Mouse (Mus musculus): ENCODE data around the gene Kalrn. TPM values are rescaled to one million over a fixed set of nuclear protein-coding genes. Genes with fewer than 3 reads are reported as not detected.

Kalrn gene
- polyA plus RNA-seq (2016; fragmentation: Nextera tagmentation; extraction: Ambion mirVana), result 14.2 and 16.6 TPM in 2 replicates

DNA sequence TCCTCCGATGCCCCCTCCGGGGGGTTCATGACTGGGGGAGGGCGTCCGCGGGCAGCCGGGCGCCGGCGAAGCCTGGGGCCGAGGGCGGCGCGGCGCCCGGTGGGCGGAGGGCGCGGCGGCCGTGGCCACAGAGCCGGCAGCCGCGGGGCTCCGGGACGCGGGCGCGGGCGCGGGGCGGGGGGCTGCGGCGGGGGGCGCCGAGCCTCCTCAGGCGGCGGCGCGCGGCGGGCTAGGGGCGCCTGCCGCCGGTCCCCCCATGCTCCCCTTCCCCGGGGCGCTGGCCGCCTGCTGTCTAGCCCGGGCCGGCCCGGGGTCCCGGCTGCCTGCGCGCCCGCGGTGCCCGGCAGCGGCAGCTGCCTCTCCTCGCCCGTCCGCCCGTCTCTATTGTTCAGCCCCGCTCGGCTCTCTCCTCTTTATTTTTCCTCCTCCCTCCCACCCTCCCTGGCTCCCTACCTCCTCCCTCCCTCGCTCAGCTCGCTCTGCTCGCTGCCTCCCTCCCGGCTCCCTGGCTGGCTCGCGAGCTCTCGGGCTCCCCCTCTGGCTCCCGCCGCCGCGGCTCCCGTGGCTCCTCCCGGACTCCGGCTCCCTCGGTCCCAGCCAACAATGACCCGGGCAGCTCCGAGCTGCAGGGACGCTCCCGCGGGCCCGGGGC lies at the start of gene Kalrn:
Gene Kalrn (minus strand): TSS at position 382 of the 652 bp plus-strand sequence.
- Histone ChIP-seq H3K9me3 (no peaks in the 10 kb centered on the region), H3K27me3 (ENCODE audit: insufficient read depth, poor library complexity, severe bottlenecking) (peaks cover 6% of the 10 kb centered on the region; the same call in 1 of the 2 replicates), H3K4me3 (peak within 1 kb of the TSS; percentile 97), H3K36me3 (peaks cover 9% of the 10 kb centered on the region), H3K27ac (peak within 1 kb of the TSS; percentile 99), H3K4me1 (replicated peaks) (peaks cover 33% of the 10 kb centered on the region)
- WGBS, result under 1% methylated on average over 84 of the region's 84 CpGs
- peak; percentile 93 for DNase-seq (ENCODE audit: low spot score)

DNA sequence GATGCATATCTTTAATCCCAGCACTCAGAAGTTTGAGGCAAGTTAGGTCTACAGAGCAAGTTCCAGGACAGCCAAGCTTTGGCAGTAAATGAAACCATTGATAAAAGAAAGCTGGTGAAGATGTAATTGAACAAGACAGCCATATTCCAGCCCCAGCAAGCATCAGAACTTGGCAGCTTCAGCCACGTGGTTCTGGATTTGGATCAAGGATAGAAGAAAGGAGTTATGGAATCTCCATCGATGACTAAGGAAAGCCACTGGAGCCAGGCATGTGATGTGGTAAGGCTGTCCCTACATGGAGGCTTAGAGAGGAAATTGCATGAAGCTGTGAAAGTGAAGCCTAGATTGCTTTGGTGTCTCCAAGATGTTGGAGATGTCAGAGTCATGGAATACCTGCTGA lies 40.7 kb upstream of the Kalrn start:
- Histone ChIP-seq H3K36me3 (no peaks in the 10 kb centered on the region), H3K4me3 (no peak overlapping the region), H3K4me1 (replicated peaks) (no peaks in the 10 kb centered on the region), H3K27me3 (ENCODE audit: insufficient read depth, poor library complexity, severe bottlenecking) (no peaks in the 10 kb centered on the region), H3K27ac (no peak overlapping the region), H3K9me3 (0 out of 2 replicates have a peak, but pooled peaks cover 12% of the 10 kb centered on the region)
- DNase-seq (ENCODE audit: low spot score), result no peak
- 80% methylated on average over 2 of the region's 2 CpGs for WGBS

DNA sequence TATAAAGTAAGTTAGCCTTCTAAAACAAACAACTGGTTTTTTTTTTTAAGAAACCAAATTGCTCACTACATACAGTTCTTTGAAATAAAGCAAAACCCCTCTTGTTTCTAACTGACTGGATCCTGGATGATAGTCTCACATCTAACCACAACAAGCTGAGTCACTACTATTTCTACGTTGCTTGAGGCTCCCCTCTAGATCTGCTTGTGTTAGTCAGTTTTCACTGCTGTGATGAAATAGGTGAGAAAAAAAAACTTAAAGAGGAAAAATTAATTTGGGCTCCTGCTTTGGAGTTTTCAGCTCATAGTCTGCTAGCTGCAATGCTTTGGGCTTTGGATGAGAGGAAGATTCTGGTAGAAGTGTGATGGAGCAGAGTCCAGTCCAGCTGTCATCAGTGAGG lies 36.8 kb upstream of the Kalrn start:
- Histone ChIP-seq H3K27ac (no peak overlapping the region), H3K4me3 (no peak overlapping the region), H3K9me3 (0 out of 2 replicates have a peak, but pooled peaks cover 7% of the 10 kb centered on the region), H3K27me3 (ENCODE audit: insufficient read depth, poor library complexity, severe bottlenecking) (no peaks in the 10 kb centered on the region), H3K36me3 (no peaks in the 10 kb centered on the region), H3K4me1 (replicated peaks) (no peaks in the 10 kb centered on the region)
- DNase-seq (ENCODE audit: low spot score), result no peak
- WGBS, result 88% methylated on average over 1 of the region's 1 CpGs

- Histone ChIP-seq H3K4me1 (replicated peaks) (no peaks in the 10 kb centered on the region), H3K4me3 (no peak overlapping the region), H3K9me3 (no peaks in the 10 kb centered on the region), H3K27ac (no peak overlapping the region), H3K36me3 (no peaks in the 10 kb centered on the region), H3K27me3 (ENCODE audit: insufficient read depth, poor library complexity, severe bottlenecking) (no peaks in the 10 kb centered on the region)
- DNase-seq (ENCODE audit: low spot score), result peak; percentile 11
- 42% methylated on average over 3 of the region's 3 CpGs for WGBS
These were observed 32.3 kb upstream of the Kalrn start for GRCm38 (mm10) chr16:34605679-34606078.

GRCm38 (mm10) chr16:34603854-34604253 lies 30.5 kb upstream of the Kalrn start:
- Histone ChIP-seq H3K9me3 (no peaks in the 10 kb centered on the region; the same call in 1 of the 2 replicates), H3K27ac (no peak overlapping the region), H3K27me3 (ENCODE audit: insufficient read depth, poor library complexity, severe bottlenecking) (no peaks in the 10 kb centered on the region), H3K4me3 (no peak overlapping the region), H3K4me1 (replicated peaks) (no peaks in the 10 kb centered on the region), H3K36me3 (no peaks in the 10 kb centered on the region)
- DNase-seq (ENCODE audit: low spot score), result no peak
- WGBS, result 77% methylated on average over 6 of the region's 6 CpGs

GRCm38 (mm10) chr16:34603076-34603475 lies 29.7 kb upstream of the Kalrn start:
- no peak overlapping the region for H3K4me3 ChIP-seq
- DNase-seq (ENCODE audit: low spot score), result no peak
- H3K36me3 ChIP-seq, result no peaks in the 10 kb centered on the region
- no peaks in the 10 kb centered on the region for H3K27me3 ChIP-seq (ENCODE audit: insufficient read depth, poor library complexity, severe bottlenecking)
- 85% methylated on average over 4 of the region's 4 CpGs for WGBS
- H3K4me1 ChIP-seq (replicated peaks), result no peaks in the 10 kb centered on the region
- no peak overlapping the region for H3K27ac ChIP-seq
- H3K9me3 ChIP-seq, result no peaks in the 10 kb centered on the region; the same call in 1 of the 2 replicates

GRCm38 (mm10) chr16:34601954-34602353 lies 28.6 kb upstream of the Kalrn start:
- Histone ChIP-seq H3K27ac (no peak overlapping the region), H3K9me3 (no peaks in the 10 kb centered on the region; the same call in 1 of the 2 replicates), H3K36me3 (no peaks in the 10 kb centered on the region), H3K4me3 (no peak overlapping the region), H3K27me3 (ENCODE audit: insufficient read depth, poor library complexity, severe bottlenecking) (no peaks in the 10 kb centered on the region), H3K4me1 (replicated peaks) (no peaks in the 10 kb centered on the region)
- DNase-seq (ENCODE audit: low spot score), result no peak
- WGBS, result 67% methylated on average over 4 of the region's 4 CpGs

GRCm38 (mm10) chr16:34595294-34595693 lies 22.0 kb upstream of the Kalrn start:
- no peaks in the 10 kb centered on the region for H3K36me3 ChIP-seq
- H3K9me3 ChIP-seq, result no peaks in the 10 kb centered on the region; the same call in 1 of the 2 replicates
- H3K27ac ChIP-seq, result no peak overlapping the region; the same call in 1 of the 2 replicates
- peaks cover 15% of the 10 kb centered on the region for H3K4me1 ChIP-seq (replicated peaks)
- no peaks in the 10 kb centered on the region for H3K27me3 ChIP-seq (ENCODE audit: insufficient read depth, poor library complexity, severe bottlenecking)
- no peak for DNase-seq (ENCODE audit: low spot score)
- no peak overlapping the region for H3K4me3 ChIP-seq
- WGBS, result 32% methylated on average over 3 of the region's 3 CpGs

- Histone ChIP-seq H3K4me3 (no peak overlapping the region), H3K4me1 (replicated peaks) (peaks cover 15% of the 10 kb centered on the region), H3K27ac (peak overlapping the region; percentile 69; the same call in 1 of the 2 replicates), H3K27me3 (ENCODE audit: insufficient read depth, poor library complexity, severe bottlenecking) (no peaks in the 10 kb centered on the region), H3K9me3 (no peaks in the 10 kb centered on the region), H3K36me3 (no peaks in the 10 kb centered on the region)
- no peak for DNase-seq (ENCODE audit: low spot score)
- 64% methylated on average over 8 of the region's 8 CpGs for WGBS
These were observed 21.4 kb upstream of the Kalrn start for GRCm38 (mm10) chr16:34594597-34595262.

DNA sequence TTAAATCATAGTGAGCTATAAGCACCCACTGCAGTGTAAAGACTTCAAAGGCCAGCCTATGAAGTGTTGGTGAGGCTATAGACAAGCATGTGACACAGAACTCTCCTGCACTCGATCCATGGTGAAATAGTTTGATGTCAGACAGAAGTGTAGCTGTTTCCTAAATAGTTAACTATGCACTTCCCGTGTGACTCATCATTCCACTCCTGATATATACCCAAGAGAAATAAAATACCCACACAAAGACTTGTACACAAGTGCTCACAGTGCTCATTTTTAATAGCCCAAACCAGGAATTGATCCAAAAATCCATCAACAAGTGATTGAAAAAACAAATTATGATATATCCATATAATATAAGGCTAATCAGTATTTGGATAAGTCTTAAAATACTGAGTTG lies 19.4 kb upstream of the Kalrn start:
- Histone ChIP-seq H3K36me3 (no peaks in the 10 kb centered on the region), H3K27me3 (ENCODE audit: insufficient read depth, poor library complexity, severe bottlenecking) (no peaks in the 10 kb centered on the region), H3K9me3 (no peaks in the 10 kb centered on the region), H3K4me1 (replicated peaks) (peaks cover 15% of the 10 kb centered on the region), H3K4me3 (no peak overlapping the region), H3K27ac (no peak overlapping the region)
- 77% methylated on average over 2 of the region's 2 CpGs for WGBS
- DNase-seq (ENCODE audit: low spot score), result no peak

DNA sequence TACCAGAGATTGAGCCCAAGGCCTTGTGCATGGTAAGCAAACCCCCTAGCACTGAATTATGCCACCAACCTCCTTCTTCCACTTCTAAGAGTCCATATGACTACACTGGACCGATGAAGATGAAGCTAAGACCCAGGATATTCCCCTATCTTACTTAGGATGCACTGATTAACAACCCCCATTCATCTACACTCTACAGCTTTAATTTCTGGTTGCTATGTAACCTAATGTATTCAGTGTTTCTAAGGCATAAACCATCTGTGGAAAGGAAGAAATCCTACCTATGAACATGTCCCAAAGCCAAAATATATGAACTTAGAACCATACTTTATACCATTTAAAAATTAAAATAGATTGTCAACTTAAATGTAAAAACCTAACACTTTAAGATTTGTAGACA lies 18.6 kb upstream of the Kalrn start:
- 97% methylated on average over 1 of the region's 1 CpGs for WGBS
- H3K36me3 ChIP-seq, result no peaks in the 10 kb centered on the region

GRCm38 (mm10) chr16:34579671-34580326 lies 6.5 kb upstream of the Kalrn start:
- Histone ChIP-seq H3K9me3 (peaks cover 5% of the 10 kb centered on the region; the same call in 1 of the 2 replicates), H3K27ac (no peak overlapping the region), H3K27me3 (ENCODE audit: insufficient read depth, poor library complexity, severe bottlenecking) (peaks cover 5% of the 10 kb centered on the region; the same call in 1 of the 2 replicates), H3K36me3 (no peaks in the 10 kb centered on the region), H3K4me1 (replicated peaks) (no peaks in the 10 kb centered on the region; the same call in 1 of the 2 replicates), H3K4me3 (no peak overlapping the region)
- no peak for DNase-seq (ENCODE audit: low spot score)
- WGBS, result 94% methylated on average over 4 of the region's 4 CpGs

More for the DNA sequence above, 18.6 kb upstream of the Kalrn start:
- no peak for DNase-seq (ENCODE audit: low spot score)
- H3K9me3 ChIP-seq, result no peaks in the 10 kb centered on the region
- H3K27me3 ChIP-seq (ENCODE audit: insufficient read depth, poor library complexity, severe bottlenecking), result no peaks in the 10 kb centered on the region
- peaks cover 15% of the 10 kb centered on the region for H3K4me1 ChIP-seq (replicated peaks)
- no peak overlapping the region for H3K27ac ChIP-seq
- no peak overlapping the region for H3K4me3 ChIP-seq
